Mouse (Mus musculus): ENCODE results near the gene Rps11.

GRCm38 (mm10) chr7:45081016-45081415, 43.2 kb downstream of the Rps11 start:
- TF ChIP-seq ZC3H11A (IDR thresholded peaks at IDR 0.05; ENCODE audit: borderline replicate concordance, low read depth, low read length) (no peak), ZNF384 (IDR thresholded peaks at IDR 0.05; ENCODE audit: low read depth, low read length) (no peak), HCFC1 (IDR thresholded peaks at IDR 0.05; ENCODE audit: borderline replicate concordance, insufficient read depth, low read length) (no peak), MAFK (IDR thresholded peaks at IDR 0.05; ENCODE audit: insufficient read depth, low read depth, low read length) (no peak)

Measured in ES-E14 (cell line).